Mouse (Mus musculus) G1E (cell line): ENCODE data around the gene Npas3.

Experiments used
- CTCF ChIP-seq: IDR thresholded peaks from 2 replicates; pipeline ENCODE4 v1.5.1; 2012; ENCODE audit warnings: low read depth, low read length, inconsistent platforms, mixed read lengths
- GATA1 ChIP-seq: IDR thresholded peaks from 2 replicates; pipeline ENCODE4 v1.6.1; 2012; ENCODE audit warnings: borderline replicate concordance, low read length, inconsistent platforms, mixed read lengths
- TAL1 ChIP-seq: conservative IDR thresholded peaks from 2 replicates; pipeline ENCODE4 v1.6.1; 2012; ENCODE audit warnings: low read depth, low read length, inconsistent platforms, mixed read lengths

- no peak for TF ChIP-seq CTCF
- no peak for TF ChIP-seq GATA1
- TF ChIP-seq TAL1 = no peak
These were observed 177.5 kb downstream of the Npas3 start for GRCm38 (mm10) chr12:53426006-53426405.
